Mouse (Mus musculus): Measurements from ENCODE around the gene Slc4a3.

Gene Slc4a3

GRCm38 (mm10) chr1:75524679-75525078 lies 21.4 kb upstream of the Slc4a3 start:
- DNase-seq: no peak

- DNase-seq: no peak
Measured at GRCm38 (mm10) chr1:75530546-75530945, 15.5 kb upstream of the Slc4a3 start.

DNA sequence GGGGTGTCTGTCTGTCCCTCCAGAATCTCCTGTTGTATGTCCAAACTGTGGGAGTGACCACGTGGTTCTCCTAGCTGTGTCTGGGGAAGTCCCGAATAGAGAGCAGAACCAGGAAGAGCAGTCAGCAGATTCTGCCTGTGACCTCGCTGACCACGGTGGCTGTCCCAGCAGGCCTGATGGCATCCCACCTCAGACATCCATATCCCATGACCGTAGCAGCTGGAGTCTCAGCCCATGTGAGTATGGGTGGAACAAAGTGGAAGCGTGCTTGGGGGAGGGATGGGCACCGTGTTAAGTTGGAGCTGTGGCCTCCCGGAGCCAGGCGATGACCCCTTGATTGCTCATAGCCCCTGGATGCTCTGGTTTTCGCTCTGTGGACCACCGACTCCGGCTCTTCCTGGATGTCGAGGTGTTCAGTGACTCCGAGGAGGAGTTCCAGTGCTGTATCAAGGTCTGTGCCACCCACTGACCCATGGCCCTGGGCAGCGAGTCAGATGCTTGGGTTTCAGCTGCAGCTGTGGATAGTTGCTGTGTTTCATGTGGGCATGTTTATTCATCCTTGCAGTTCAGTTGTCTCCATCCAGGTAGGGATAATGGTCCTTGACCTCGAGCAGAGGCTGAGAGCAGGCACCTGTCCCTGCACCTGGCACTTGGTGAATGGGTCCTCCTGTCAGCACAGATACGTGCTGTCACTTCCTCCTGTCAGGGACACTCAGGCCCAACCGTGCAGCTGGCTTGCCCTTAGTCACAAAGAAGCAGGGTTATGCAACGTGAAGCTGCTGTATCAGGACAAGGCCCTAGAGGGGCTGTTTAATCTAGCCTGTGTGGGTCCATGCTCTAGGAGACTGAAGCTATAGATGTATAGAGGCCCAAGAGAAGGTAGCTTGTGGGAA lies 13.5 kb upstream of the Slc4a3 start:
- no peak for DNase-seq

DNA sequence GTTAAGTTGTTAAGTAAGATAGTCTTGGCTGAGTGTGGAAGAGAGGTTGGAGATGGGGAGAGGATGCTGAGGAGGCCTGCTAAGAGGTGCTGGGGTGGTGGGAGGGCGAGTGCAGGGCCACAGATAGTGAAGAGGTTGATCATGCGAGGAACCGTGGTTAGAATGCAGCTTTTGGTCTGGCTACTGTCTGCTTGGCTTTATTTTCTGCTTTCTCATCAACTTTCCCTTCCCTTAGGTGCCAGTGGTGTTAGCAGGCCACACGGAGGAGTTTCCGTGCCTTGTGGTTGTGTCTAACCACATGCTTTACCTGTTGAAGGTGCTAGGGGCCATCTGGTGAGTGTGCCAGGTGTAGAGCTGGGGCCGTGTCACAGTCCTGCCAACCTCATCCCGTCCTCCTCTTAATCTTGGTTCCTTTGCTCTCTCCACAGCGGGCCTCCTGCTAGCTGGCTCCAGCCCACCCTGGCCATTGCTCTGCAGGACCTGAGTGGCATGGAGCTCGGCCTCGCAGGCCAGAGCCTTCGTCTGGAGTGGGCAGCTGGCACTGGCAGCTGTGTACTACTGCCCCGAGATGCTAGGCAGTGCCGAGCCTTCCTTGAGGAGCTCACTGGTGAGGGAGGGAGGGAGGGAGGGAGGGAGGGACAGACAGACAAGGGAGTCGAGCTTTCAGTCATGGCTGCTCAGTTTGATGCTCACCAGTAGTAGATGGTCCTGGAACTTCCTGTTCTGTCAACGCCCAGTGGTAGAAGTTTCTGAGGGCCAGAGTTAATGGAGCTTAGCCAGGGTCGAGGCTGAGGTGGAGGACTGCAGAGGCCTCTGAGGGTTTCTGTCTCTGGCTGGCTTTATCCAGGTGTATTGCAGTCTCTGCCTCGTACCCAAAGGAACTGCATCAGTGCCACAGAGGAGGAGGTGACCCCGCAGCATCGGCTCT lies 12.5 kb upstream of the Slc4a3 start:
- DNase-seq: no peak

DNA sequence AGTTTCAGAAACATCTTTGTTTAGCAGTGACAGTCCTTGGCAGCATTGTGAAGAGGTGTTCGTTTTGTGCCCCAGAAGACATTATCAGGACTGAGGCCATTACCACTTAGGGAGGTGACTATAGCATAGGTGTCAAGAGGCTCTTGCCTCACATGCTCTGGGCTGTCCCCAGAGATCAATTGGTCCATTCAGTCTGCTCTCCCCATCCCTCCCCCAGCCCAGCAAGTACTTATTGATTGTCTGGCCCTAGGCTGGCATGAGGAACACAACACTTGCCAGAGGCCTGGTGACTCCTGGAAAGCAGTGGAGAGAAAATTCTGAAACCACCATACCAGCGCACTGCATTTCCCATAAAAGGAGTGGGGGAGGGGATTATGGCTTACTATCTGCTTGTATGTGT lies 8.5 kb upstream of the Slc4a3 start:
- DNase-seq: no peak

DNA sequence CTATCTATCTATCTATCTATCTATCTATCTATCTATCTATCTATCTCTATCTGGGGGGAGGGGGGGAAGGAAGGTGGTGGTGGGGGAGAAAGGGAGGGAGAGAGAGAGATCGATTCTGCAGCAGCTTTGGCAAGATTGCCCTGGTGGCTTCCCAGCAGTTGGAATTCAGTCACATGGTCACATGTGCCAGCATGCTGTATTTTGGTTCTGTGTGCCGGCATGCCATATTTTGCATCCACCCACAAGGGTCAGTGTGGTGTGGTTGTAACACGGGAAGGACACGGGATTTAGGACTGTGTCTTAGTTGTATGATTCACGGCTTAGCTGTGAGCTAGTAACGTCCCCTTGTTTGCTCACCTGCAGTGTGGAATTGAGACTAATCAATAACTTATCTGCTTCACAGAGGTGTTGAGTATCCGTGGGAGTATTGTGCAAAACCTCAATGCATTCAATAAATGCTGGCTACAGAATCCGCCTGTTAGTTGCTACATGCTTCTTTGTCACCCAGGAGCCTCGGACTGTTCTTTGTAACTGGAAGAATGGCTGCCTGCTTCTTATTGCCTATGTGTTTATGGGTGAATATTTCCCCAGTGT lies 7.4 kb upstream of the Slc4a3 start:
- no peak for DNase-seq

DNA sequence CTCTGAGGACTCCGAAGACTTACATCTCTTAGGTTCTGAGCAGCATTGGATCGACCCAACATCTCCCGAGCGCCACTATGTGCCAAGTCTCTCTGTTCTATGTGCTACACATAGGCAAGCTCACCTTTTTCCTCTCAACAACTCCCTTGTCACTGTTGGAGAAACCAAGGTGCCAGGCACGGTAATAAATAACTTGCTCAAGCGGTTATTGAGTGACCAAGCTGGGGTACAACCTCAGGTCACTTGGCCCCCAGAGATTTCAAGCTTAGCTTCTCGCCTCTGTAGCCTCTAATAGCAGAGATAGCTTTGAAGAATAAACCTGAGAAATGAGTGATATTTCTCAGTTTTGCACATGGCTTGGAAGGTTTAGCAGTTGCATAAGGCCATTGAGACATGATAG lies 4.6 kb upstream of the Slc4a3 start:
- no peak for DNase-seq

- no peak for DNase-seq
Measured at GRCm38 (mm10) chr1:75544351-75544750, 1.7 kb upstream of the Slc4a3 start.

DNA sequence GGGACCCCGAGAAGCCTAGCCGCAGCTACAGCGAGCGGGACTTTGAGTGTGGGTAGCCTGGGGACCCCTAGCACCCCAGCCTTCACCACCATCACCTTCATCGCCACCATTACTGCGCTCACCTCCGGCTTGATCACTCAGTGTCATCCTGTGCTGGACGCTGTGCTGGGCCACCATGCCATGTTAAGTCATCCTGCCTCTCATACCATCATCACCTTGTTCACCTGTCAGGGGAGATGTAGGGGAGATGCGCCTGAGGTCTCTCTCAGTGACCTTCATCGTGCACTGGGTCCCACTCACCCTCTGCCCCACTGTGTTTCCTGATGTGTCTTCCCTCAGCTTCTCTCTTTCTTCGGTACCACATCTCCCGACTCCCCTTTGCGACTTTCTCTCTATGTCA lies 1.3 kb downstream of the Slc4a3 start:
- DNase-seq: no peak

DNA sequence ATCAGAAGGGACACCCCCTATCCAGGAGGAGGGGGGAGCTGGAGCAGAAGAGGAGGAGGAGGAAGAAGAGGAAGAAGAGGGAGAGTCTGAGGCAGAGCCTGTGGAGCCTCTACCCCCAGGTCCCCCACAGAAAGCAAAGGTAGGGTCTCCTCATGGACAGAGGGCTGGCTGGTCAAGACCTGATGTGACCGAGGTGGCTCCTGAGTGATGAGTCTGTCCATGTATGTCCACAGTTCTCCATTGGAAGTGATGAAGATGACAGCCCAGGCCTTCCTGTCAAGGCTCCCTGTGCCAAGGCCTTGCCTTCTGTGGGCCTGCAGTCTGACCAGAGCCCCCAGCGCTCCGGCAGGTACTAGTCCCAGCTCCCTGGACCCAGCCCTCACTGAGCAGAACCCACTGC lies 2.0 kb downstream of the Slc4a3 start:
- no peak for DNase-seq

DNA sequence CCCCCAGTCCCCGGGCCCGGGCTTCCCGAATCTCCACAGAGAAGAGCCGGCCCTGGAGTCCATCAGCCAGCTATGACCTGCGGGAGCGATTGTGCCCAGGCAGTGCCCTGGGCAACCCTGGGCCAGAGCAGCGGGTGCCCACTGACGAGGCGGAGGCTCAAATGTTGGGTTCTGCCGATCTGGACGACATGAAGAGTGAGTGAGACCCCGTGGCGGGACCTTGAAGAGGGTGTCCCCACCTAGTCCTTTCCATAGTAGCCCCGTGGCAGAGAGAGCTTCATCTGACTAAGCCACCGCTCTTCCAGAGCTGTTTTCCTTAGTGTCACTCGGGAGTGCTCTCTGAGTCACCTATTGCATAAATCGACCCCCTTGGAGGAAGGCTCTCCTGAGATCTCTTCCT lies 2.8 kb downstream of the Slc4a3 start:
- no peak for DNase-seq

- no peak for DNase-seq
Measured at GRCm38 (mm10) chr1:75549289-75550279, 3.5 kb downstream of the Slc4a3 start.

DNA sequence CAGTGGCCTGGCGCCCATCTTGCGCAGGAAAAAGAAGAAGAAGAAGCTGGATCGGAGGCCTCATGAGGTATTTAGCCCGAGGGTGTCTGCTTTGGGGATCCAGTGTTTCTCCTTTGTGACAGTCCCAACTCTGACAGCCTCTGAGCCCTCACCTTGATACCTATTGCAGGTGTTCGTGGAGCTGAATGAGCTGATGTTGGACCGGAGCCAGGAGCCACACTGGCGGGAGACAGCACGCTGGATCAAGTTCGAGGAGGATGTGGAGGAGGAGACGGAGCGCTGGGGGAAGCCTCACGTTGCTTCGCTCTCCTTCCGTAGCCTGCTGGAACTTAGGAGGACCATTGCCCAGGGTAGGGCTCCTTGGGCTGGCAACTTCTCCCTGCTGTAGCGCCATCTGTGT lies 4.5 kb downstream of the Slc4a3 start:
- DNase-seq: no peak

DNA sequence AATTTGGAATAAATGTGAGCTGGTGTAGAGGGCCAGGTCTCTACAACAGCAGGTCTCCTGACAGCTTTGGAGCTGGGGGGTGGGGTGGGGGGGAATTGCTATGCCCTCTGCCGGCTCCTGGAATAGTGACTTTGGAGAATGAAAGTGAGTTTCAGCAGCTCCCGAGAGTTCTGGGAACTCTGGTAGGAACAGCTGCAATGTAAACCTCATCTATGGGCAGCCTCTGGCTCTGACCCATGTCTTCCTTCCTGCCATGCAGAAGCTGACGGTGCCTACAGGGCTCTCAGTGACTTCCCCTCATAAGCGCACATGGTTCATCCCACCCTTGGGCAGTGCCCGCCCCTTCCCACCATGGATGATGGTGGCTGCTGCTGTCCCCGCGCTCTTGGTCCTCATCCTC lies 9.6 kb downstream of the Slc4a3 start:
- no peak for DNase-seq

GRCm38 (mm10) chr1:75556143-75556781 lies 10.2 kb downstream of the Slc4a3 start:
- DNase-seq: no peak

- no peak for DNase-seq
Measured at GRCm38 (mm10) chr1:75557041-75557440, 11.0 kb downstream of the Slc4a3 start.

- no peak for DNase-seq
Measured at GRCm38 (mm10) chr1:75558388-75559178, 12.5 kb downstream of the Slc4a3 start.

DNA sequence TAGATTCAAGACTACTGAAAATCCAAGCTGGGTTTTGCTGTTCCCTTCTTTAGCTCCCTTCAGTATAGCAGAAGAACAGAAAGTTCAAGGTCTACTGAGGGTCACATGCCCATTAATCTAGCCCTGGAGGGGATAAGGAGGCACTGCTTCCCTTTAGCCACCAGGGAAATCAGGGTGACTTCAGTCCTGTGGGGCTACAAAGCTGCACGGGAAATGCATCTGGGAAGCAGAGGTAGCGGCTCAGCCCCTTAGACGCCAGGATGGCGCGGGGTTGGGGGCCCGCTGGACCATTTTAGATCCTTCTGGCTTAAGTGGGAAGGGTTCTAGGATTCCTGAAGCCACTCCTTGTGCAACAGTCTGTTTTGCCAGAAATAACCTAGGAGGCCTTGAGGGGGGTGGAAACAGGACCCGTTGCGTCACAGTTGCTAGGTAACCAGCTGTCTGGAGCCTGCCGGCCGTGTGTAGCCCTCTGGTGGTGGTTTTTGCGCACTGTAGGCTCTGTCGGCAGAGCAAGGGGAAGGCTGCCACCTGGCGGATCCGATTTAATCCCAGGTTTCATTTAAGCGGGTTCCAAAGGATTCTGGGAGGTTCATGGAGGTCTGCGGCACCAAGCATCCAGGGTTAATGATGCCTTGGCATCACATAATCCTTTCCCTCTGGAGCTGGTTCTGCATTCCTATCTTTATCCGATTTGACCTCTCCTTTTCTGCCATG lies 13.3 kb downstream of the Slc4a3 start:
- peak; percentile 96 for DNase-seq

- DNase-seq: no peak
Measured at GRCm38 (mm10) chr1:75560206-75560913, 14.3 kb downstream of the Slc4a3 start.
